Mouse (Mus musculus) kidney, adult 2 months (tissue): Measurements from ENCODE around the gene Hist1h2ad. TPM values are rescaled to one million over a fixed set of nuclear protein-coding genes. Genes with fewer than 3 reads are reported as not detected.
A peak's percentile ranks its signal among the peaks of the same experiment; 100 is the strongest.
"Not testable (repeated sequence)": the region's sequence is repeated elsewhere in the genome, so short reads cannot be mapped to it uniquely, and the experiment has no call there.

Experiments used
- DNase-seq: peaks from one replicate; pipeline ENCODE4 v3.0.0; 2021
- H3K27ac ChIP-seq: fragments of 200-500 bp; 2 replicates; pipeline ENCODE4 v1.5.1; 2012; ENCODE audit warnings: low read depth, low read length, control low read depth, inconsistent platforms; ENCODE audit not compliant: insufficient read depth
- H3K27me3 ChIP-seq: fragments of 200-500 bp; replicated peaks from 2 replicates; pipeline ENCODE4 v1.6.1; 2012; ENCODE audit warnings: mild to moderate bottlenecking, moderate library complexity, low read length, inconsistent platforms; ENCODE audit not compliant: control insufficient read depth, insufficient read depth
- H3K36me3 ChIP-seq: fragments of 200-500 bp; 2 replicates; pipeline ENCODE4 v1.6.1; 2012; ENCODE audit warnings: mild to moderate bottlenecking, moderate library complexity, low read length, inconsistent platforms; ENCODE audit not compliant: control insufficient read depth, insufficient read depth
- H3K4me1 ChIP-seq: fragments of 200-500 bp; 2 replicates; pipeline ENCODE4 v1.6.1; 2011; ENCODE audit warnings: low read length; ENCODE audit not compliant: control insufficient read depth, insufficient read depth
- H3K4me3 ChIP-seq: fragments of 200-500 bp; 2 replicates; pipeline ENCODE4 v1.5.1; 2011; ENCODE audit warnings: mild to moderate bottlenecking, low read depth, low read length, control low read depth; ENCODE audit not compliant: insufficient read depth
- CTCF ChIP-seq: fragments of 200-500 bp; conservative IDR thresholded peaks from 2 replicates; pipeline ENCODE4 v1.5.1; 2011; ENCODE audit warnings: low read depth, mild to moderate bottlenecking, control low read depth, low read length, moderate library complexity, mixed read lengths; ENCODE audit not compliant: insufficient read depth, insufficient read length
- POLR2A ChIP-seq: fragments of 200-500 bp; IDR thresholded peaks from one replicate; pipeline ENCODE4 v1.6.1; 2011; ENCODE audit warnings: low read depth, low read length, control low read depth
- WGBS: fragments of 180-500 bp; shearing (Covaris S2); methylation state at CpG from one replicate; pipeline ENCODE4 v1.1.7; 2018; 5-methylcytosine and 5-hydroxymethylcytosine counted together
- polyA plus RNA-seq: library from polyadenylated mRNA; depleted of rRNA; stranded (reverse); fragments of >200 nt; gene quantifications from 2 replicates; pipeline ENCODE4 v1.2.3, GENCODE M21; 2012

Hist1h2ad gene
- polyA plus RNA-seq, 1 experiment, result not detected

GRCm38 (mm10) chr13:23543965-23544786 is 30.0 kb upstream of the Hist1h2ad start, which contains the start of gene Hist1h3f:
TSS of gene Hist1h3f (plus strand) at chr13:23544052.
- under 1% methylated on average over 32 of the region's 45 CpGs for WGBS
- H3K4me1 ChIP-seq, result no peaks in the 10 kb centered on the region
- no peaks in the 10 kb centered on the region for H3K36me3 ChIP-seq
- DNase-seq, result peak; percentile 95
- peak within 1 kb of the TSS; percentile 87 for H3K27ac ChIP-seq
- H3K27me3 ChIP-seq, result no peaks in the 10 kb centered on the region
- H3K4me3 ChIP-seq, result peak within 1 kb of the TSS; percentile 86
- TF ChIP-seq POLR2A, result peak; percentile 55
- no peak for TF ChIP-seq CTCF

DNA sequence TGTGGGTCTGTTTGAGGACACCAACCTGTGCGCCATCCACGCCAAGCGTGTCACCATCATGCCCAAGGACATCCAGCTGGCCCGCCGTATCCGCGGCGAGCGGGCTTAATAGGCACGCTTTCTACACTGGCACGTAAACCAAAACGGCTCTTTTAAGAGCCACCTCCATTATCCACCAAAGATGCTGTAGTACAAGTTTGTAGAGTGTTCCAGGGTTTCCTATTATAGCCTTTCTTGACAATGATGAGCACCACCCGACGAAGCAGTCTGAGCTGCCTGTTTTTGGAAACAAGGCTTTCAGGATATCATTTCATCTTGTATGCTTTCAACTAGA is 29.4 kb upstream of the Hist1h2ad start:
- H3K27me3 ChIP-seq, DNase-seq, H3K36me3 ChIP-seq, H3K27ac ChIP-seq, H3K4me1 ChIP-seq: not testable (repeated sequence)
- WGBS, result under 1% methylated on average over 11 of the region's 14 CpGs
- H3K4me3 ChIP-seq, result peak overlapping the region; percentile 54

- Histone ChIP-seq H3K4me1 (no peaks in the 10 kb centered on the region), H3K4me3 (no peak overlapping the region), H3K27me3 (no peaks in the 10 kb centered on the region), H3K27ac (no peak overlapping the region), H3K36me3 (no peaks in the 10 kb centered on the region)
- 85% methylated on average over 5 of the region's 5 CpGs for WGBS
- DNase-seq, result no peak
- TF ChIP-seq CTCF, result no peak
- TF ChIP-seq POLR2A, result no peak
Observed at GRCm38 (mm10) chr13:23546694-23547093, 27.5 kb upstream of the Hist1h2ad start.

- no peaks in the 10 kb centered on the region for H3K27me3 ChIP-seq
- H3K27ac ChIP-seq, result no peak overlapping the region
- no peaks in the 10 kb centered on the region for H3K4me1 ChIP-seq
- no peak for TF ChIP-seq POLR2A
- no peak for TF ChIP-seq CTCF
- H3K4me3 ChIP-seq, result no peak overlapping the region
- 17% methylated on average over 3 of the region's 3 CpGs for WGBS
- H3K36me3 ChIP-seq, result no peaks in the 10 kb centered on the region
- no peak for DNase-seq
Observed at GRCm38 (mm10) chr13:23550761-23551145, 23.4 kb upstream of the Hist1h2ad start.

DNA sequence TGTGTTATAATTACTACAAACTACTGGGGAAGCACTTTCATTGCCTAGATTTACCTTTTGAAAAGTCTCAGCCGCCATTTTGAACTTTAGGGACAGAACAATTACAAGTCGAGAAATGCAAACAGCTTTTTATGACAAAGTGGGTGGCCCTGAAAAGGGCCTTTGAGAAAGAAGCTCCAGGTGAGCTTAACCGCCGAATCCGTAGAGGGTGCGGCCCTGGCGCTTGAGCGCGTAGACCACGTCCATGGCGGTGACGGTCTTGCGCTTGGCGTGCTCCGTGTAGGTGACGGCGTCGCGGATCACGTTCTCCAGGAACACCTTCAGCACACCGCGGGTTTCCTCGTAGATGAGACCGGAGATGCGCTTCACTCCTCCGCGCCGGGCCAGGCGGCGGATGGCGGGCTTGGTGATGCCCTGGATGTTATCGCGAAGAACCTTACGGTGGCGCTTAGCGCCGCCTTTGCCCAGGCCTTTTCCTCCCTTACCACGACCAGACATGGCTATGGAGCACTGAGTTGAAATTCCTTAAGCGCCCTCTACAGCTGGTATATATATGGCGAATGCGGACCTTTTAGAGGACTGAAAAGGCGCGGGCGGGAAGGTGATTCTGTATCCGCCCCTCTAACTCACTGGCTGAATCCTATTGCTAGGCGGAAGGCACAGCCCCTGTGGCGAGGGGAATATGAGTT is 22.9 kb upstream of the Hist1h2ad start, which contains the start of gene Hist1h4f:
TSS of gene Hist1h4f (minus strand) at position 503 of the 689 bp plus-strand sequence.
- DNase-seq, result peak; percentile 88
- H3K36me3 ChIP-seq, H3K27me3 ChIP-seq, H3K4me1 ChIP-seq, H3K27ac ChIP-seq: not testable (repeated sequence)
- 0 out of 2 replicates have a peak, but pooled peaks have one; percentile 31 for TF ChIP-seq CTCF
- 1% methylated on average over 47 of the region's 47 CpGs for WGBS
- H3K4me3 ChIP-seq, result peak within 1 kb of the TSS; percentile 59

DNA sequence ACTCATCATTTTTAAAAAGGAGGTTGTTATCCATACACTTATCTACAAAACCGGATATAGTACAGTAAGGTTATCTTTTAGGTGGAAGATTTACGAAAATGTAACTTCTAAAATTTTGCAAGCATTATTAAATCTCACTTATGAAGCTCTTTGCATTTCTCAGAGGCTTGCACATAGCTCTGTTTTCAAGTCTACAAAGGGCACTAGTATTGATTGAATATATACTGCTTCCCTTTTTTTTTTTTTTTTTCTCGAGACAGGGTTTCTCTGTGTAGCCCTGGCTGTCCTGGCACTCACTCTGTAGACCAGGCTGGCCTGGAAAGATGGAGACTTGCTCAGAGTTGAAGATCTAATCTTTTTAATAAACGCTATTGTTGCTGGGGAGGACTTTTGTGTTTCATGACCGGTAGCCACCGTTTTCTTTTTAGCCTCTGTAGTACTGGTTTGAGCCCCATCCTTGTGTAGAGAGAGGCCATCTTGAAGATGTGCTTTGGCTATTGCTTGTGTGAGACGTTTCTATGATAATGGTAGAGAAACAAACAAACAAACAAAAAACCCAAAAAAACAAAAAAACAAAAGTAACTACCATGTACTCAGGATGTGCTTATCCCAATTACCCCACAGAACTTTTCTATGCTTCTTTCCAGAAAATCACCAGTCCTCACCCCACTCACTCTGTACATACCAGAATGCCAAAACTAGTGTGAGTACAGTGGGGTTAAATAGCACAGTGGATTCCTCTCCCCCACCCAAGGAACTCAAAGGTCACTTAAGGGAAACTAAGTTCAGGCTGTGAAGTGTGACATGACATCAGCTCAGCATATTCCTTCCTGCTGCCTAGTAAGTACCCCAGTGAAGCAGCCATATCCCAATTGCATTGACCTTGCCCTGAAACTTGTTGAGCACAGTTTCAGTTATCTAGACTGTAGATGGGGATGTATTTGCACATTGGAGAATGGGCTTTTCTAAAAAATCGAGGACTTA is 22.0 kb upstream of the Hist1h2ad start:
- Histone ChIP-seq H3K27ac (no peak overlapping the region), H3K4me3 (no peak overlapping the region; the same call in 1 of the 2 replicates), H3K27me3 (no peaks in the 10 kb centered on the region), H3K4me1 (no peaks in the 10 kb centered on the region), H3K36me3 (no peaks in the 10 kb centered on the region)
- 55% methylated on average over 8 of the region's 8 CpGs for WGBS
- no peak for DNase-seq
- TF ChIP-seq CTCF (no peak), POLR2A (no peak)
